Mouse (Mus musculus): ENCODE results near the gene Fgf13.

- TF ChIP-seq POLR2A (IDR thresholded peaks at IDR 0.05; ENCODE audit: low read depth, low read length) (no peak), POLR2AphosphoS2 (IDR thresholded peaks at IDR 0.05; ENCODE audit: low read depth, low read length) (no peak), ZMIZ1 (IDR thresholded peaks at IDR 0.05; ENCODE audit: low read depth, low read length) (no peak)
Observed at GRCm38 (mm10) chrX:59179081-59179596, 388.7 kb downstream of the Fgf13 start.
